Mouse (Mus musculus) kidney, postnatal 0 days (tissue): ENCODE results near the gene Nphp1. TPM values are rescaled to one million over a fixed set of nuclear protein-coding genes. Genes with fewer than 3 reads are reported as not detected.

Experiments used
- ATAC-seq: fragments of 200-750 bp; cut with Nextera tagmentation; replicated peaks from 2 replicates; pipeline ENCODE4 v1.8.0; 2017; ENCODE audit warnings: low read depth, moderate number of reproducible peaks, moderate TSS enrichment, moderate library complexity; ENCODE audit not compliant: low FRiP score
- DNase-seq: peaks from one replicate; pipeline ENCODE4 v3.0.0-alpha.2; 2016; ENCODE audit warnings: low spot score
- H3K27ac ChIP-seq: fragments of 300-500 bp; sonication (generic); 2 replicates; pipeline ENCODE4 v1.5.1; 2014; ENCODE audit warnings: mild to moderate bottlenecking
- H3K27me3 ChIP-seq: fragments of 300-500 bp; sonication (generic); 2 replicates; pipeline ENCODE4 v1.6.1; 2014; ENCODE audit warnings: low read length, mixed read lengths; ENCODE audit not compliant: insufficient read depth
- H3K36me3 ChIP-seq: fragments of 300-500 bp; sonication (generic); 2 replicates; pipeline ENCODE4 v1.6.1; 2014; ENCODE audit warnings: low read length, mixed read lengths; ENCODE audit not compliant: insufficient read depth
- H3K4me1 ChIP-seq: fragments of 300-500 bp; sonication (generic); replicated peaks from 2 replicates; pipeline ENCODE4 v1.6.1; 2014; ENCODE audit warnings: antibody characterized with exemption, low read length, mixed read lengths; ENCODE audit not compliant: insufficient read depth
- H3K4me2 ChIP-seq: fragments of 300-500 bp; sonication (generic); 2 replicates; pipeline ENCODE4 v1.6.1; 2014; ENCODE audit warnings: mild to moderate bottlenecking, low read length, moderate library complexity, mixed read lengths
- H3K4me3 ChIP-seq: fragments of 300-500 bp; sonication (generic); replicated peaks from 2 replicates; pipeline ENCODE4 v1.5.1; 2014; ENCODE audit warnings: low read depth, low read length
- H3K9ac ChIP-seq: fragments of 300-500 bp; sonication (generic); 2 replicates; pipeline ENCODE4 v1.6.1; 2014; ENCODE audit warnings: low read depth, low read length
- H3K9me3 ChIP-seq: fragments of 300-500 bp; sonication (generic); replicated peaks from 2 replicates; pipeline ENCODE4 v1.6.1; 2016; ENCODE audit warnings: low read length, inconsistent platforms, mixed read lengths
- CTCF ChIP-seq: IDR thresholded peaks from 2 replicates; pipeline ENCODE4 v1.5.1; 2016; ENCODE audit warnings: antibody characterized with exemption, low read depth, mild to moderate bottlenecking, moderate library complexity
- WGBS: fragments of 180-500 bp; shearing (Covaris S2); extraction: QIAGEN DNeasy Blood & Tissue Kit; methylation state at CpG from one replicate; pipeline ENCODE4 v1.1.7; 2014; 5-methylcytosine and 5-hydroxymethylcytosine counted together
- polyA plus RNA-seq: library from polyadenylated mRNA; unstranded; fragments of >200 nt; fragmentation: Nextera tagmentation; extraction: Ambion mirVana; gene quantifications from 2 replicates; pipeline ENCODE4 v1.2.1, GENCODE M21; 2015

Nphp1 gene
- 41.2 and 42.4 TPM in 2 replicates for polyA plus RNA-seq

DNA sequence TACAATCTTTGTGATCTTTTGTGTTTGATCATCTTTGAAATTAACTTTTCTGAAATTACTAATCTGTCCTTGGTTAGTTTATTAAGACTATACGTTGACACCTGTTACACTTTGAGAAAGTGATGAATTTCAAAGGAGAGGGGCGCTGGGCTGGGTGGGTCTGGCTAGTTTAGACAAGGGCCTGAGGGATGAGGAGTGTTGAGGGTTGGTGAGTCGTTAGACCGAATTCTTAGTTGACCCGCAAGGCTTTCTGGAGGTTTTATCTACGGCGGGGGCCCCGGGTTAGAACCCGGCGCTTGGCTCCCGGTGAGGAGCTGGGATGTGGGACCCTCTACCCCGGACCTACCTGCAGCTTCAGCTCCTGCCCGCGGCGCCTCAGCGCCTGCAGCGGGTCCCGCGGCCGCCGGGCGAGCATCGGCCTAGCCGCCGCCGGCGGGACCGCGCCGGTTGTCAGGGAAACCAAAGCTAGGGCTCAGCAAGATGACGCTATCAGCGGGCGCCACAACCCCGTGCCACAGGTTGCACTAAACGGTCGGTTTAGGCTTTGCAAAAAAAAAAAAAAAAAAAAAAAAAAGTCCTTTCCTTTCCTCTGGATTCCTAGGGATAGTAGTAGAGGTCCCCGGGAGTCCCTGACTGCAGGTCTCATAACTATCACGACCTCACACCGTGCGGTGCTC, at the start of gene Nphp1:
Nphp1 (minus strand) TSS at position 458 of the 677 bp plus-strand sequence.
- H3K4me1 ChIP-seq, result 0 out of 2 replicates have a peak, but pooled peaks cover 6% of the 10 kb centered on the region
- peak within 1 kb of the TSS; percentile 73 for H3K4me2 ChIP-seq
- no peaks in the 10 kb centered on the region for H3K27me3 ChIP-seq
- peak within 1 kb of the TSS; percentile 72 for H3K27ac ChIP-seq
- H3K36me3 ChIP-seq, result no peaks in the 10 kb centered on the region
- H3K9me3 ChIP-seq, result no peaks in the 10 kb centered on the region
- under 1% methylated on average over 40 of the region's 40 CpGs for WGBS
- DNase-seq (peak; percentile 90), ATAC-seq (peak; percentile 87)
- no peak for TF ChIP-seq CTCF
- H3K4me3 ChIP-seq, result peak within 1 kb of the TSS; percentile 72
- H3K9ac ChIP-seq, result peak within 1 kb of the TSS; percentile 75

GRCm38 (mm10) chr2:127832833-127833190, 44.1 kb upstream of the Nphp1 start:
- Histone ChIP-seq H3K4me1 (no peaks in the 10 kb centered on the region), H3K4me3 (no peak overlapping the region), H3K9me3 (no peaks in the 10 kb centered on the region), H3K36me3 (no peaks in the 10 kb centered on the region), H3K4me2 (no peak overlapping the region), H3K27ac (no peak overlapping the region), H3K9ac (no peak overlapping the region), H3K27me3 (no peaks in the 10 kb centered on the region)
- DNase-seq (peak; percentile 76), ATAC-seq (no peak)
- WGBS, result 13% methylated on average over 2 of the region's 2 CpGs
- TF ChIP-seq CTCF, result peak; percentile 74

GRCm38 (mm10) chr2:127832103-127832832, 43.6 kb upstream of the Nphp1 start:
- TF ChIP-seq CTCF, result no peak
- Histone ChIP-seq H3K9me3 (no peaks in the 10 kb centered on the region), H3K36me3 (no peaks in the 10 kb centered on the region), H3K4me3 (peak overlapping the region; percentile 78), H3K27ac (no peak overlapping the region), H3K9ac (no peak overlapping the region), H3K4me1 (no peaks in the 10 kb centered on the region), H3K27me3 (no peaks in the 10 kb centered on the region), H3K4me2 (peak overlapping the region; percentile 88)
- ATAC-seq (peak; percentile 40; the same call in 1 of the 2 replicates), DNase-seq (no peak)
- 35% methylated on average over 11 of the region's 11 CpGs for WGBS

DNA sequence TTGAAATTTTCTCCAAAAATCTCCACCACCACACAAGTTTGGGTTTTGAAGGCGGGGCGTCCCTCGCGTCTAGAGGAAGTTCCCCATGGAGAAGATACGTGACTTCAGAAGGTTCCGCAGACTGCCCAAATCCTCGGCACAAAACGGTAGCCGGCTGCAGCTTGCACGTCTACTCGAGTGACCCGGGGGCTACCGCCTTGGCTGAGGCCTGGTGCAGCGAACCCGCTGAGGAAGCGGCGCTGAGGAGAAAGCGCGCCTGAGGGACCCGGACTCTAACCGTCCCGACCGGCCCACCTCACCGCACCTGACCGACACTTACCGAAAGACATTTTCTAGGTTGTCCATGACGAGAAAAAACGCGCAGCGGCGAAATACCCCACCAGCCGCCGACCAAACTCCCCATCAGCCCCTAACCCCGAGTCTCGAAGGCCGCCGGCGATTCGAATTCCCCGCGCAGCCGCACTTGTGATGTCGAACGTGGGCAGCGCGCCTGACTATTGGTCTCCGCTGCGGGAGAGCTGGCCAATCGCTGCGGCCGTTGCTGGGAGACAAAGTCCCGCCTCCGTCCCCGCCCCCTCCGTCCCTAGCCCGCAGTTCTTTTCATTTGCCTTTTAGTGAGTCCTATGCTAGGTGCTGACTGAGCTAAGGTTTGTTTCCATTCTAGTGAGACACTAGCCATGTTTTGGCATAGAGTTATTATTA, 42.9 kb upstream of the Nphp1 start, which contains the start of gene Bub1:
Bub1 (minus strand) TSS at position 465 of the 702 bp plus-strand sequence.
- Histone ChIP-seq H3K4me3 (peak within 1 kb of the TSS; percentile 78), H3K27me3 (no peaks in the 10 kb centered on the region), H3K4me2 (peak within 1 kb of the TSS; percentile 88), H3K4me1 (no peaks in the 10 kb centered on the region), H3K9ac (peak within 1 kb of the TSS; percentile 53), H3K27ac (no peak within 1 kb of the TSS), H3K36me3 (no peaks in the 10 kb centered on the region), H3K9me3 (no peaks in the 10 kb centered on the region)
- no peak for TF ChIP-seq CTCF
- ATAC-seq (peak; percentile 94), DNase-seq (peak; percentile 97)
- WGBS, result under 1% methylated on average over 56 of the region's 56 CpGs

DNA sequence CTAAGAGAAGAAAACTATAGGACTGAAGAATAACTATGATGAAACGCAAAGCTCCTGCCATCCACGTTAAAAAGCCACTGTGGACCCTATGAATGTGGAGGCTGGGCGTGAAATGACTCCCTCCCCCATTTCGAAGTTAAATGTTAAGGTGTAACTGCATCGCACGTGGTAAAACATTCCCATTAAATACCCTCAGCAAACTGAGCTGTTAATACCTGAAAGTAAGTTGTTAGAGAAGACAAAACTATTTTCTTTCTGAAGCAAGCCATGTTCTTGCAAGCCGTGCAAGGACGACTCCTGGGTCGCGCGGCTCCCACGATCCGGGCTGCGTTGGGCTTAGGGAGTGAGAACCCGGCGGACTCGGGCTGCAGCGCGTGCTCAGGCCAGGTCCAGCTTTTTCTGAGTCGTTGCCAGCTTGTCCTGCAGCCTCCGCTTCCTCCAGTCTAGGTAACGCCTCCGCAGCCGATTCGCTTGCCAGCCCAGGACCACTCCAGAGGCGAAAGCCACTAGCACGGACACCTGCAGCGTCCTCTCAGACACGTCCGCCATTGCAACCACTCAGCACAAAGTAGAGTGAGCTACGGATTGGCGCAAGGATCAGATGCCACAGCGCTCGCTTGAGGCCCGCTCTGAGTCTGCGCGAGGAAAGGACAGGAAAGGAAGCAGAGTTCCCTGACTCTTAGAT, 3.4 kb upstream of the Nphp1 start, which contains the start of gene Mtln:
Mtln (minus strand) TSS at position 570 of the 685 bp plus-strand sequence.
- 3% methylated on average over 37 of the region's 37 CpGs for WGBS
- TF ChIP-seq CTCF, result no peak
- Histone ChIP-seq H3K4me2 (peak within 1 kb of the TSS; percentile 76), H3K27me3 (no peaks in the 10 kb centered on the region), H3K9ac (peak within 1 kb of the TSS; percentile 79), H3K4me3 (peak within 1 kb of the TSS; percentile 81), H3K27ac (peak within 1 kb of the TSS; percentile 90), H3K4me1 (0 out of 2 replicates have a peak, but pooled peaks cover 6% of the 10 kb centered on the region), H3K9me3 (no peaks in the 10 kb centered on the region), H3K36me3 (no peaks in the 10 kb centered on the region)
- DNase-seq, result peak; percentile 96
- ATAC-seq, result peak; percentile 93
